Mouse (Mus musculus): ENCODE measurements around the gene Wdr63.

Wdr63 gene

GRCm38 (mm10) chr3:146107921-146108571, at the start of gene Wdr63:
Gene Wdr63, minus strand, starts transcription at chr3:146108130.
- peak; percentile 71 for DNase-seq

GRCm38 (mm10) chr3:146156811-146157210, 48.9 kb upstream of the Wdr63 start:
- DNase-seq: no peak

- DNase-seq: no peak
These were observed 48.0 kb upstream of the Wdr63 start for GRCm38 (mm10) chr3:146155628-146156576.

GRCm38 (mm10) chr3:146153862-146154611, 46.1 kb upstream of the Wdr63 start:
- DNase-seq: peak; percentile 22

GRCm38 (mm10) chr3:146152913-146153312, 45.0 kb upstream of the Wdr63 start:
- DNase-seq: no peak

- DNase-seq: no peak
These were observed 44.4 kb upstream of the Wdr63 start for GRCm38 (mm10) chr3:146152348-146152747.

GRCm38 (mm10) chr3:146151755-146152154, 43.8 kb upstream of the Wdr63 start:
- no peak for DNase-seq

- DNase-seq: no peak
These were observed 43.4 kb upstream of the Wdr63 start for GRCm38 (mm10) chr3:146151328-146151727.

- peak; percentile 40 for DNase-seq
These were observed 42.6 kb upstream of the Wdr63 start for GRCm38 (mm10) chr3:146150560-146150959.

DNA sequence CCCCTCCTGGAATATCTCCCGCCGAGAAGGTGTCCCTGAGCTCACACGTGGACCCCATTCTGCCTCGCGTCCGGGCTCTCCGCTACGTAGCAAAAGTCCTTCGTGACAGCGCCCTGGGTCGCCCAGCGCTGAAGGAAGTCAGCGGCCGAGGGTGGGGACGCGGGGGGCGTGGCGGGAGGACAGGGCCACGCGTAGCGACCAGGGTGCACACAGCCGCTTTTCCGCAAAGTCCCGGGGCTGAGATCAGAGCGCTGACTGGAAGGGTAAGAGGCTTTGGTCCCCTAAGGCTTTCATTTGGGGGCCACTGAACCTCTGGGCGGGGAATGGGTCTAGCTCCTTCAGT, 42.1 kb upstream of the Wdr63 start:
- DNase-seq: peak; percentile 70

GRCm38 (mm10) chr3:146149156-146150057, 41.5 kb upstream of the Wdr63 start, which contains the start of gene Mcoln2:
Gene Mcoln2, plus strand, starts transcription at chr3:146149833.
- peak; percentile 29 for DNase-seq

DNA sequence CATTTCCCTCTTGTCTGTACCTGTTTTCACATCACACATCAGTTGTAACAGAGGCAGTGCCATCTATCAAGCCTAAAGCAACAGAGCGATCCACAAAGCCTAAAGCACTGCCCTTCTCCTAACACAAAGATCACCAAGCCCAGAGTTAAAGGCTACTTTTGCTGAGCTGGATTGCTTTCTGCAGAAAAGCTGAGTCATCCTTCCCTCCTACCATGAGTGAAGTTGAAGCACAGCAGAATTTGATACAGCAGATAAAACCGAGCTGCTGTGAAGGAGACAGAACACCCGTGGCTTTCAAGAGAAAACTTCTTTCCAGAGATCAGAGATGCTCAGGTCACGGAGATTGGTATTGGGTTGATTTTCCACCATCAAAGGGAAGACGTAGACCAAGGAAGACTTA, 38.2 kb upstream of the Wdr63 start:
- DNase-seq: no peak

GRCm38 (mm10) chr3:146145501-146145900, 37.6 kb upstream of the Wdr63 start:
- no peak for DNase-seq

- DNase-seq: no peak
These were observed 34.6 kb upstream of the Wdr63 start for GRCm38 (mm10) chr3:146142523-146142922.

DNA sequence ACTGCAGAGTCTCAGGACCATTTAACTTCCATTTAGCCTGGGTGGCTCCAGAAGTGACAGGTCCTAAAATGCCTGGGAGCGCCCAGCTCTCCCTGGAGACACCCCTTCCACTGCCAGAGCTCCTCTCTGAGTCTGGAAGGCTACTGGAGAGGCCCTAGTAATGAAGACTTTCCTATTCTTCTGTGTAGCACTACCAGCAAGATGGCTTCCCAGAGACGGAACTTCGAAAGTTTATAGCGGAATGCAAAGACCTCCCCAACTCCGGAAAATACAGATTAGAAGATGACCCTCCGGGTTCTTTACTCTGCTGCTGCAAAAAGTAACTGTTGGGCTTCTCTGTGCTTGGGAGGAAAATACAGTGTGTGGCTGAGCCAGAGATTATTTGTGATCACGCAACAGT, 32.3 kb upstream of the Wdr63 start:
- DNase-seq: no peak

- peak; percentile 37 for DNase-seq
These were observed 28.5 kb upstream of the Wdr63 start for GRCm38 (mm10) chr3:146136422-146136821.

DNA sequence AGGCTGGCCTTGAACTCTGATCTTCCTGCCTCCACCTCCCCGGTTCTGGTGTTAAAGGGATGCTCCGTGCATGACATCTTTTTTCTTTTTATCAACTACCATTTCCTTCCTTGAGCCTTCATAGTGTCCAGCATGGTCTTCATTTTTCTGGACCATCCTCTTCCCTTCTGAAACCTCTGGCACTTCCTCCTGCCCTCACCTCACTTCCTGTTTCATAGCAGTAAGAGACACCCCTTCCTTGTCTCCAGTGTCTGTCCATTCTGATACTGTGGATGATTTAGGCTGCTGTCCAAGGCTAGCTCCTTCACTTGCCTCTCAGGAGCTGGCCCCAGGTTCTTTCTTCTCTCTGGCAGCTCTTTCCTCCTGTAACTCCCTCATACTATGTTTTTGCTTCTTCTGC, 27.5 kb upstream of the Wdr63 start:
- no peak for DNase-seq

DNA sequence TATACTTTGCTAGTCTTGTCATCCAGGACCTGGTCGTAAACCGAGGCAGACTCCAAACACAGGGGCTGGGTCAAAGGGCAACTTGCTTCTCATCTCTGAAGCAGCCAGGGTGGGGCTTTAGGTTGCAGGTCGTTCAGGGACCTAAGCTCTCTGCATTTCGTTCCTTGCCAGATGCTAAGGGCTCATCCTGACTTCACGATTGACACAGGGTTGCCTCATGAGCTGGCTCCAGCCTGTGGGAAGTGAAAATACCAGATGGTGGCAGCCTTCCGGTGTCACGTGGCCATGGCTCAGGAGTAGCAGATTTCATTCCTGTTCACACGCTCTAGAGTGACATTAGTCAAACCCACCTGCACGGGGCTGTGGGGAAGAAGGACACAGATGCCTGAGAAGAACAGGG, 26.9 kb upstream of the Wdr63 start:
- no peak for DNase-seq

- no peak for DNase-seq
These were observed 19.3 kb upstream of the Wdr63 start for GRCm38 (mm10) chr3:146127205-146127604.

GRCm38 (mm10) chr3:146123464-146123825, 15.5 kb upstream of the Wdr63 start:
- no peak for DNase-seq

DNA sequence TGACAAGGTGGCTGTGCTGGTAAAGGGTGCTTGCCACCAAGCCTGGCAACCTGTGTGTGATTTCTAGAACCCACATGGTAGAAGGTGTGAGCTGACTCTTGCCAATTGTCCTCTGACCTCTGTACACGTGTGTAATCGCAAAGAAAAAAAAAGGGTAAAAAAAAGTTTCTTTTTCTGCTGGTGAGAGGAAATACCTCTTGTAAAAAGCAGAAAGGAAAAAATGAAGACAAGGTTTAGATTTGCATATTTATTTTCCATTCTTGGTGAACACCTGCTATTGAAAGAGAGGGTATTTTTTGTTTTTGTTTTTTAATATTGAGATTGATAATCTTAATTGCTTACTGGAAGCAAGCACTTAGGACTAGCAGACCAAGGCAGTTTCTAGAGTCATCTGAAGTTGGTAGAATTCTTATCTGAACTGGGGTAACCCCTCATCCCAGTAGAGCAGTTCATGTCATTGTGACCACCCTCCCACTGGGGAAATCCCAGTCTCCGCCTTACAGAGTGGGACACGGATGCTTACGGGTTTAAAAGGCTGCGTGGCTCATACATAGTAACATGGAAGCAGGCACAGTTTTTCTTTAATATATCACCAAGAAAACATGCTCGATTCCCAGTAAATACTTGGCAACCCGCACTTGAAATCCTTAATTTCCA, 15.0 kb upstream of the Wdr63 start:
- DNase-seq: no peak

GRCm38 (mm10) chr3:146122125-146122420, 14.1 kb upstream of the Wdr63 start:
- DNase-seq: no peak
